ENCODE assay signal across 7 mouse cellular contexts in the genomic region with DNA sequence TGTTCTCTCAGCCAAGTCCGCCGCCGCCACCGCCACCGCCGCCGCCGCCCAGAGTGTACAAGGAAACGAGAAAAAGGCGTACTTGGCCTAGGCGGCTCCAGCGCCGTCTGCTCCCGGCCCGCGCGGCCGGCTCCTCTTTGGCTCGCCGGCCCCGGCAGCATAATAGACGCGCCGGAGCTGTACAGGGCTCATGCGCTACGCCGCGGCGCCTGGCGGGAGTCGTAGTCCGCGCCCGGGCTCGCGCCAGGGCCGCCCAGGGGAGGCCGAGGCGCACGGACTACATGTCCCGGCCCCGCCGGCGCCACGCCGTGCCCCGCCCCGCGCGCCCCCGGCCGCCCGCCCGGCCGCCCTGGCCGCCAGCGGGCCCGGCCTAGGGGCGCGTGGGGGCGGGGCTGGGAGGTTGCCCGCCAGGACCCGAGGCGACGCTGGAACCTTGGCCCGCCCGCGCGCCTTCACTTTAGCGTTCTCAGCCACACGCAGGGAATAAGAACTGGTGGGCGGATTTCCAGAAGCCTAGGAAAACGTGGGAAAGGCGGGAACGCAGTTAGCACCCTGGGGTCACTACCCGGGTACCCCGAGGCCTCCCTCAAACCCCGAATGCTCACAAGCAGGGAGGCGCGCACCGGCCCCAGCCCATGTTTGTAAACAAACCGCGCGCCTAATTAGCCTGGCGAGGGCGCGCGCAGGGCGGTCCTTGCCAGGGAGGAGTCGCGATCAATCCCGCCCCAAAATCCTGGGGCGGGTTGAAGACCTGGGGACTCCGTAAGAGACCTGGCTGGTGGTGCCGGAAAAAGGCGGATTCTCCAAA. TPM values are rescaled to one million over a fixed set of nuclear protein-coding genes. Genes with fewer than 3 reads are reported as not detected.
A peak's percentile ranks its signal among the peaks of the same experiment; 100 is the strongest.
DNase-seq lines count a peak whose midpoint lies in the region; ATAC-seq lines count a peak whose summit lies in the region.

No protein-coding gene starts in this region.

- WGBS in intestine, embryonic 15.5 days, result under 1% methylated on average over 96 of the region's 96 CpGs
- under 1% methylated on average over 90 of the region's 96 CpGs for WGBS in midbrain, embryonic 10.5 days

- peak overlapping the region; percentile 99 for H3K9ac ChIP-seq in intestine, embryonic 15.5 days

- peak; percentile 83 to 91 for DNase-seq in adrenal gland, adult 18-20 months (ENCODE audit: low spot score in 2 of 2)
- DNase-seq in embryo, embryonic 11 days, result peak; percentile 99
- DNase-seq in gastrocnemius, postnatal 36 days, result peak; percentile 82 to 88
- peak; percentile 94 to 95 for DNase-seq in left cerebral cortex, postnatal 25 days (ENCODE audit: low spot score in 2 of 2)
- DNase-seq in midbrain, embryonic 10.5 days (ENCODE audit: low spot score), result peak; percentile 91
- peak; percentile 86 for DNase-seq in right cerebral cortex, postnatal 4 days

- peaks cover 4% of the 10 kb centered on the region for H3K36me3 ChIP-seq in intestine, embryonic 15.5 days
- H3K36me3 ChIP-seq in midbrain, embryonic 10.5 days, result peaks cover 27% of the 10 kb centered on the region

- peaks cover 39% of the 10 kb centered on the region for H3K4me1 ChIP-seq in intestine, embryonic 15.5 days (replicated peaks)
- H3K4me1 ChIP-seq in midbrain, embryonic 10.5 days, result peaks cover 51% of the 10 kb centered on the region

- no peaks in the 10 kb centered on the region for H3K9me3 ChIP-seq in intestine, embryonic 15.5 days
- no peaks in the 10 kb centered on the region for H3K9me3 ChIP-seq in midbrain, embryonic 10.5 days (replicated peaks)

- ATAC-seq in intestine, embryonic 15.5 days, result peak; percentile 98

- no peaks in the 10 kb centered on the region for H3K27me3 ChIP-seq in intestine, embryonic 15.5 days (replicated peaks)
- H3K27me3 ChIP-seq in midbrain, embryonic 10.5 days (ENCODE audit: low read depth, poor library complexity, severe bottlenecking), result no peaks in the 10 kb centered on the region

- peak overlapping the region; percentile 96 for H3K27ac ChIP-seq in intestine, embryonic 15.5 days
- peak overlapping the region; percentile 97 for H3K27ac ChIP-seq in midbrain, embryonic 10.5 days (replicated peaks)

- intact Hi-C loops in gastrocnemius, postnatal 36 days (cut with DNase I), result loop anchor here (2.0 kb wide), 1 partner anchor 39 kb away; a partner anchor contains a TSS
- intact Hi-C loops in left cerebral cortex, postnatal 25 days (cut with DNase I), result loop anchor here (2.0 kb wide), 2 partner anchors 33 to 39 kb away; a partner anchor contains a TSS

- peak overlapping the region; percentile 99 for H3K4me3 ChIP-seq in intestine, embryonic 15.5 days (replicated peaks)
- H3K4me3 ChIP-seq in midbrain, embryonic 10.5 days, result peak overlapping the region; percentile 99

- H3K4me2 ChIP-seq in intestine, embryonic 15.5 days (replicated peaks), result peak overlapping the region; percentile 75

RNA-seq across cellular contexts. Expression of a gene that starts 31.8 kb away (rescaled TPM):
- total RNA-seq in adrenal gland, adult 18-20 months (2021), result 10 to 100 TPM; 42.0 to 73.4 TPM
- 10 to 100 TPM; 18.7 to 19.5 TPM for total RNA-seq in gastrocnemius, postnatal 36 days (2021)
- 85.7 and 91.2 TPM in 2 replicates for polyA plus RNA-seq in intestine, embryonic 15.5 days (2015; fragmentation: Nextera tagmentation; extraction: Ambion mirVana)
- 10 to 100 TPM; 47.3 to 52.9 TPM for total RNA-seq in left cerebral cortex, postnatal 25 days (2021)
- polyA plus RNA-seq in midbrain, embryonic 10.5 days (2016; fragmentation: Nextera tagmentation; extraction: Ambion mirVana), result 156 and 166 TPM in 2 replicates

RNA-seq across cellular contexts. Expression of a gene that starts 33.6 kb away (rescaled TPM):
- total RNA-seq in adrenal gland, adult 18-20 months (2021), result 1 to 10 TPM; 6.5 to 8.2 TPM
- total RNA-seq in gastrocnemius, postnatal 36 days (2021), result 1 to 10 TPM; 1.0 TPM
- polyA plus RNA-seq in intestine, embryonic 15.5 days (2015; fragmentation: Nextera tagmentation; extraction: Ambion mirVana), result 4.8 and 6.1 TPM in 2 replicates
- total RNA-seq in left cerebral cortex, postnatal 25 days (2021), result 10 to 100 TPM; 29.6 to 33.2 TPM
- polyA plus RNA-seq in midbrain, embryonic 10.5 days (2016; fragmentation: Nextera tagmentation; extraction: Ambion mirVana), result 9.2 and 11.9 TPM in 2 replicates

RNA-seq across cellular contexts. Expression of a gene that starts 39.3 kb away (rescaled TPM):
- 10 to 100 TPM; 29.6 to 33.1 TPM for total RNA-seq in adrenal gland, adult 18-20 months (2021)
- total RNA-seq in gastrocnemius, postnatal 36 days (2021), result 10 to 100 TPM; 14.5 to 16.8 TPM
- polyA plus RNA-seq in intestine, embryonic 15.5 days (2015; fragmentation: Nextera tagmentation; extraction: Ambion mirVana), result 49.6 and 50.2 TPM in 2 replicates
- total RNA-seq in left cerebral cortex, postnatal 25 days (2021), result 10 to 100 TPM; 25.8 to 28.4 TPM
- 76.3 and 84.1 TPM in 2 replicates for polyA plus RNA-seq in midbrain, embryonic 10.5 days (2016; fragmentation: Nextera tagmentation; extraction: Ambion mirVana)

RNA-seq across cellular contexts. Expression of a gene that starts 48.9 kb away (rescaled TPM):
- total RNA-seq in adrenal gland, adult 18-20 months (2021), result 10 to 100 TPM; 24.5 to 25.2 TPM
- total RNA-seq in gastrocnemius, postnatal 36 days (2021), result 1 to 10 TPM; 3.1 to 3.9 TPM
- 5.4 and 6.1 TPM in 2 replicates for polyA plus RNA-seq in intestine, embryonic 15.5 days (2015; fragmentation: Nextera tagmentation; extraction: Ambion mirVana)
- total RNA-seq in left cerebral cortex, postnatal 25 days (2021), result 10 to 100 TPM; 11.0 to 11.8 TPM
- 11.4 and 13.3 TPM in 2 replicates for polyA plus RNA-seq in midbrain, embryonic 10.5 days (2016; fragmentation: Nextera tagmentation; extraction: Ambion mirVana)

Comparison
In these comparisons a context has a peak if more than half of its experiments do, and no peak if none do; other contexts are left out.
1. Peak in every context shown above with its lines: DNase-seq, ATAC-seq, H3K4me3 ChIP-seq and H3K27ac ChIP-seq.